Mouse (Mus musculus) kidney, embryonic 15.5 days (tissue): ENCODE data around the gene Gm11273. TPM values are rescaled to one million over a fixed set of nuclear protein-coding genes. Genes with fewer than 3 reads are reported as not detected.
A peak's percentile ranks its signal among the peaks of the same experiment; 100 is the strongest.
"Not testable (repeated sequence)": the region's sequence is repeated elsewhere in the genome, so short reads cannot be mapped to it uniquely, and the experiment has no call there.

Experiments
- ATAC-seq: fragments of 200-750 bp; cut with Nextera tagmentation; replicated peaks from 2 replicates; pipeline ENCODE4 v1.8.0; 2017; ENCODE audit warnings: moderate TSS enrichment; ENCODE audit not compliant: low FRiP score
- H3K27ac ChIP-seq: fragments of 300-500 bp; sonication (generic); 2 replicates; pipeline ENCODE4 v1.5.1; 2015; ENCODE audit warnings: mild to moderate bottlenecking, inconsistent platforms
- H3K27me3 ChIP-seq: fragments of 300-500 bp; sonication (generic); 2 replicates; pipeline ENCODE4 v1.6.1; 2015; ENCODE audit warnings: inconsistent platforms
- H3K36me3 ChIP-seq: fragments of 300-500 bp; sonication (generic); 2 replicates; pipeline ENCODE4 v1.6.1; 2015; ENCODE audit warnings: inconsistent platforms
- H3K4me1 ChIP-seq: fragments of 300-500 bp; sonication (generic); 2 replicates; pipeline ENCODE4 v1.6.1; 2015; ENCODE audit warnings: inconsistent platforms
- H3K4me2 ChIP-seq: fragments of 300-500 bp; sonication (generic); 2 replicates; pipeline ENCODE4 v1.6.1; 2015; ENCODE audit warnings: moderate library complexity, mild to moderate bottlenecking, inconsistent platforms
- H3K4me3 ChIP-seq: fragments of 300-500 bp; sonication (generic); replicated peaks from 2 replicates; pipeline ENCODE4 v1.5.1; 2015; ENCODE audit warnings: mild to moderate bottlenecking, inconsistent platforms
- H3K9ac ChIP-seq: fragments of 300-500 bp; sonication (generic); 2 replicates; pipeline ENCODE4 v1.6.1; 2015; ENCODE audit warnings: mild to moderate bottlenecking, inconsistent platforms
- H3K9me3 ChIP-seq: fragments of 300-500 bp; sonication (generic); replicated peaks from 2 replicates; pipeline ENCODE4 v1.6.1; 2016; ENCODE audit warnings: inconsistent platforms
- WGBS: fragments of 180-500 bp; shearing (Covaris S2); methylation state at CpG from one replicate; pipeline ENCODE4 v1.1.7; 2015; ENCODE audit warnings: mixed read lengths; 5-methylcytosine and 5-hydroxymethylcytosine counted together
- polyA plus RNA-seq: library from polyadenylated mRNA; unstranded; fragments of >200 nt; fragmentation: Nextera tagmentation; extraction: Ambion mirVana; gene quantifications from 2 replicates; pipeline ENCODE4 v1.2.1, GENCODE M21; 2015

The Gm11273 gene
- polyA plus RNA-seq, 1 experiment from 2014 or later = 5.1 TPM

DNA sequence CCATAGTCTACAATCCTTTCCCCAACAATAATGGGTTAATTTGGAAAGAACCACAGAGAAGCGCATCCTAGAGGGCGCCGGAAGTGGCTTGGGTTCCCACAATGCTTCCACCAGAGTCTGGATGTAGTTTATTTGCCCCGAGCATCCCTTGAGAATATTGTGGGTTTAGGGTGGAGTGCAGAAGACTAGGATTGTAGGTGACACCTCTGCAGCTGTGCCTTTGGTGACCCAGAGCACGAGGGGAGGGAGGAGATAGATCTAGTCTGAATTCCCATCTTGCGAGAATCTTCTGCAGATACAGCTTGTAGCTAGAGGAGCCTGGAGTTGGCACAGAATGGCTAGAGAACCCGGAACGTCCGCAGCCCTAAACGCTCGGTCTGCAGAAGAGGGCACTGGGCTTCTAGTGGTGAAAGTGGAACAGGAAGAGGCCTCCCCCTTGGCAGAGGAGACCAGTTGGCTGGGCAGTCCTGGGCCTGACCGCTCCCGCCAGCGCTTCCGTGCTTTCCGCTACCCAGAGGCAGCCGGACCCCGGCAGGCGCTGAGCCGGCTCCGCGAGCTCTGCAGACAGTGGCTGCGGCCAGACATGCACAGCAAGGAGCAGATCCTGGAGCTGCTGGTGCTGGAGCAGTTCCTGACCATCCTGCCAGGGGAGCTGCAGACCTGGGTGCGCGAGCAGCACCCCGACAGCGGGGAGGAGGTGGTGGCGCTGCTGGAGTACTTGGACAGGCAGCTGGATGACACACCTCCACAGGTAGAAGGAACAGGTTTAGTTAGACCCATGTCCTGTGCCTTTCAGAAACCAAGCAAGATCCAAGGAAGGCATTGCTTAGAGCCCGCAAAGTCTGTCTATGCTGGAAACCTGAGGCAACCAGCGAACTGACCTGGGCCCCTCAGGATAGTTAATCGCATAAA, 22.2 kb downstream of the Gm11273 start, which contains the start of the genes Zkscan4 and Gm10065:
Gene Zkscan4 (plus strand): TSS at position 149 of the 912 bp plus-strand sequence.
Gene Gm10065 (minus strand): TSS at position 683 of the 912 bp plus-strand sequence.
- not testable (repeated sequence) for H3K9me3 ChIP-seq, H3K36me3 ChIP-seq, H3K27me3 ChIP-seq, H3K4me1 ChIP-seq
- Histone ChIP-seq H3K4me3 (peak within 1 kb of the TSS; percentile 63), H3K4me2 (peak within 1 kb of the TSS; percentile 71), H3K27ac (peak within 1 kb of the TSS; percentile 86), H3K9ac (peak within 1 kb of the TSS; percentile 52)
- 2% methylated on average over 31 of the region's 31 CpGs for WGBS
- ATAC-seq = peak; percentile 93

DNA sequence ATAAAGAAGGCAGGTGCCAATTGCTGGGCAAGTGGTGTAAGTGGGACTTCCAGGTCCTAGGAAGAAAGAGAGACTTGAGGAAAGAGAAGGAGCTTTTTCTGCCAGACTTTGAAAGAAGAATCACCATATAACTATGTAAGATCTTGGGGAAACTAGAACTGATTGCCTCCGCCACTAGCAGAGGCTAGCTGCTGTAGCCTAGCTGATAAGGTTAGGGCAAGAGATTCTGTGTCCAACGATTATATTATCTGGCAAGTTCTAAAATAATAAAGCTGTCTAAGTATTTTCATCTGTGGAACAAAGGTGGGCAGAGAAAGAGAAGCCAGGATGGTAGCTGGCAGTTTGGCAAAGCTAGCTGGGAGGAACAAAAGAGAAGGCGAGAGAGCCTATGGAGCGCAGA, 28.8 kb downstream of the Gm11273 start:
- WGBS = 38% methylated on average over 4 of the region's 4 CpGs
- H3K4me1 ChIP-seq = peaks cover 4% of the 10 kb centered on the region; the same call in 1 of the 2 replicates
- H3K4me3 ChIP-seq = no peak overlapping the region
- H3K36me3 ChIP-seq = no peaks in the 10 kb centered on the region
- peaks cover 23% of the 10 kb centered on the region for H3K27me3 ChIP-seq
- no peak overlapping the region for H3K4me2 ChIP-seq
- no peak overlapping the region for H3K9ac ChIP-seq
- ATAC-seq = no peak
- H3K9me3 ChIP-seq = no peaks in the 10 kb centered on the region
- H3K27ac ChIP-seq = no peak overlapping the region

DNA sequence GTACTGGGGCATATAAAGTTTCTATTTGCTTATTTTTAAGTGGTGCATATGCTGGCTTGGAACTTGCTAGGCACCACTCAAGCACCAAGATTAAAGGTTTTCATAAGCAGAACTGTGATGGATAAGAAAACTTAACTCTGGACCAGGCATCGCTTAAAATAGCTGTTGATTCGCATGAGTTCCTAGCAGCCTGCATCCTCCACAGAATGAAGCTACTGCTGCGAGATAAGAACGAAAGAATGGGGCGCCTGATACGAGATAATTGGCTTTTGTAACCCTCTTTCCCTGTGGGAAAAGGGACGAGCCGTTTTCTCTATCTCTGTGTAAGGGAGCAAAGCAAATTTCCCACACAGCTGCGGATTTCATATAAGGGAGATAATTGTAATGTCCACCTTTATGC, 32.1 kb downstream of the Gm11273 start:
- H3K27ac ChIP-seq = no peak overlapping the region
- peaks cover 4% of the 10 kb centered on the region; the same call in 1 of the 2 replicates for H3K4me1 ChIP-seq
- peak overlapping the region; percentile 64; the same call in 1 of the 2 replicates for H3K4me3 ChIP-seq
- ATAC-seq = no peak
- 39% methylated on average over 9 of the region's 9 CpGs for WGBS
- no peak overlapping the region for H3K9ac ChIP-seq
- H3K9me3 ChIP-seq = no peaks in the 10 kb centered on the region
- H3K4me2 ChIP-seq = peak overlapping the region; percentile 93
- no peaks in the 10 kb centered on the region for H3K36me3 ChIP-seq
- peaks cover 29% of the 10 kb centered on the region for H3K27me3 ChIP-seq

DNA sequence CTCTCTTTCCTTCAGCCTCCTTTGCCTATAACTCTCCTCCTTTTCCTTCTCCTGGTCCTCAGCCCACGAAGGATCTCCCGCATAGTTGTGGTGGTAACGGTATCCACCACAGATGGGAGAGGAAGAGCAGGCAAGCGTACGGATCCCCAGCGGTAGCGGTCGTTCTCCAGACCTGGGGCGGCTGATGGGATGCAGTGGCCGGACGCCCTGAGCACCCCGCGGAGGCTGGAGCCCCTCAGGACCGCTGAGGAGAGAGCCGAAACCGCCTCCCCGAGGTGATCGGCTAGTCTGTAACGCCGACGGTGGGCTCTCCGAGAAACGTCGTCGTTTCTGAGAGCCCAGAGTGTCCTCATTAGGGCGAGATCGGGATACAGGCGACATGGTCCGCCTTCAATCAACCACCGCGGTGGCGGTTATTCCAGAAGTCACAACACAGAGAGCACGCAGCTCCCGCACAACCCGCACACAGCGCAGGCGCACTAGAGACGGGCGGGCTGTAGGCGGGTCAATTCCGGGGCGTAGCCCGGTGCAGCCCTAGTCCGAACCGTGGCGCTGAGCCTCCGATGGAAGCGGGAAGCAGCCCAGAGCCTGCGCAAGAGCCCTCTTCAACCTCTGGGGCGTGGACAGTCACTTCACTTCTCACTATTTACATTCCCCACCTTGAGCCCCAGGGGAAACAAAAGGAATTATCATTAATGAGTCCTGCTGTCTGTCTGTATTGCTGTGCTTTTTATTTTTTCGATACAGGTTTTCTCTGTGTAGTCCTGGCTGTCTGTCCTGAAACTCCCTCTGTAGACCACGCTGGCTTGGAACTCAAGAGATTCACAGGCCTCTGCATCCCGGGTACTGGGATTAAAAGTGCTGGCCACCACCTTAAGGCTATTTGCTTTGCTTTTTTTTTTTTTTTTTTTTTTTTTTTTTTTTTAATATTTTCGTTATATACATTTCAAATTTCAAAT, 32.9 kb downstream of the Gm11273 start, which contains the start of gene Nkapl:
Gene Nkapl (minus strand): TSS at position 449 of the 959 bp plus-strand sequence.
- under 1% methylated on average over 54 of the region's 54 CpGs for WGBS
- ATAC-seq = peak; percentile 99
- Histone ChIP-seq H3K9ac (peak within 1 kb of the TSS; percentile 63), H3K27me3 (peaks cover 29% of the 10 kb centered on the region), H3K36me3 (no peaks in the 10 kb centered on the region), H3K4me3 (peak within 1 kb of the TSS; percentile 64), H3K27ac (0 out of 2 replicates have a peak within 1 kb of the TSS, but pooled peaks have one; percentile 20), H3K4me2 (peak within 1 kb of the TSS; percentile 93), H3K4me1 (peaks cover 4% of the 10 kb centered on the region; the same call in 1 of the 2 replicates), H3K9me3 (no peaks in the 10 kb centered on the region)

DNA sequence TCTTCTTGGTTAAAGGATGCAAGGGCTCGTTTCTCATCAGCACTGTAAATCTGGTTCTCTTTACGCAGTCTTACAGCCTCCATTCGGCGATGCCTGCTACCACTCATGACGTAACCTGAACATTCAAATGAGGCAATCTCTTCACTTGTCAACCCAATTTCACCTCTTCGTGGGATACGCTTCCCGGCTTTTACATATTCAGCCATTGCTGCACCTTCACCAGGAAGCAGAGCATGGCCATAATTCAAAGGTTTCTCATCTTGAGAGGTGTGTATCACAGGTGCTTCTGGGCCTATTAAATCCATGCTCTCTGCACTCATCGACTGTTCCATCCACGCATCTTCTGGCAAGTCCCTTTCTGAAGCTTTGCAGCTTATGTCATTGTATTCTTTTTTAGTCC, 33.9 kb downstream of the Gm11273 start:
- H3K36me3 ChIP-seq = no peaks in the 10 kb centered on the region
- H3K4me1 ChIP-seq = peaks cover 4% of the 10 kb centered on the region; the same call in 1 of the 2 replicates
- no peak for ATAC-seq
- H3K9ac ChIP-seq = no peak overlapping the region
- H3K27me3 ChIP-seq = peaks cover 29% of the 10 kb centered on the region
- no peak overlapping the region for H3K4me2 ChIP-seq
- 82% methylated on average over 10 of the region's 10 CpGs for WGBS
- no peak overlapping the region for H3K4me3 ChIP-seq
- H3K9me3 ChIP-seq = no peaks in the 10 kb centered on the region
- H3K27ac ChIP-seq = no peak overlapping the region

DNA sequence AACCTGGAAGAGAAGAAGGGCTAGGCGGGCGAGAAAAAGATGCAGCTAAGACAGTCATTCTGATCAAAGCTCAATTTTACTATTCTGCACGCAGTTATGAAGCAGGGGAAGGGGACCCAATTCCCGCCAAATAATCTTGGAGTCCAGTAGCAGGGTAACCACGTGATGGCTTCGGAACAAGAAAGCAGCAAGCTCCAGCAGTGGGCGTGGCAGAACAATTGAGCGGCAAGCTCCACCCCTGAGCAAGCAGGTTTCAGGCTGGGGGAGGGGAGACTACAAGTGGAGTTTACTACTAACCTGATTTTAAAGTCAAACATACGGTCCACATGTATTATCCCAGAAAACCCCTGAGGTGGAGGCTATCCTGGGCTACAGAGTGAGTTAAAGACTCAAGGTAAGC, 38.7 kb downstream of the Gm11273 start:
- H3K4me3 ChIP-seq, ATAC-seq, H3K9me3 ChIP-seq, H3K4me2 ChIP-seq, H3K36me3 ChIP-seq, H3K4me1 ChIP-seq, H3K27ac ChIP-seq, H3K9ac ChIP-seq: not testable (repeated sequence)
- 52% methylated on average over 9 of the region's 9 CpGs for WGBS
- H3K27me3 ChIP-seq = peaks cover 15% of the 10 kb centered on the region; the same call in 1 of the 2 replicates

DNA sequence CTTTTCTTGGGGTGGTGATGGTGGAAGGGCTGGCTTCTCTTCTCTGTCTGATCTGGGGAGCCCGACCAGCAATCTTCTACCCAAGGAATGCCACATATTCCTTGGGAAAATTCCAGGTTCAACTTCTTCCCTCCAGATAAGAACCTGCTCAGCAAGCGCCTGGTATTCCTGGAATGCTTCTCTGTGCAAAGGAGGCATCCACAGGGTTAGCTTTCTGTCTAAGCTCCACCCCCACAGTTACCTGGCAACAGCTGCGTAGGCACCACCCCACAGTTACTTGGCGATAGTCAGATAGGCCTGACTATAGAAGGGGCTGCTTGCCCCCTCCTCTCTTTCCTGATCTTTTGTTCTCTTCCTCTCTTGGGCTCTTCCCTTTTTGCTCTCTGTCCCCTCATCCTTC, 44.9 kb downstream of the Gm11273 start:
- no peak overlapping the region for H3K4me2 ChIP-seq
- peaks cover 3% of the 10 kb centered on the region; the same call in 1 of the 2 replicates for H3K36me3 ChIP-seq
- H3K4me3 ChIP-seq = no peak overlapping the region
- peak; percentile 77 for ATAC-seq
- H3K27ac ChIP-seq = no peak overlapping the region
- H3K9me3 ChIP-seq = no peaks in the 10 kb centered on the region
- WGBS = 12% methylated on average over 4 of the region's 4 CpGs
- H3K4me1 ChIP-seq = peaks cover 17% of the 10 kb centered on the region
- peaks cover 11% of the 10 kb centered on the region; the same call in 1 of the 2 replicates for H3K27me3 ChIP-seq
- no peak overlapping the region for H3K9ac ChIP-seq

DNA sequence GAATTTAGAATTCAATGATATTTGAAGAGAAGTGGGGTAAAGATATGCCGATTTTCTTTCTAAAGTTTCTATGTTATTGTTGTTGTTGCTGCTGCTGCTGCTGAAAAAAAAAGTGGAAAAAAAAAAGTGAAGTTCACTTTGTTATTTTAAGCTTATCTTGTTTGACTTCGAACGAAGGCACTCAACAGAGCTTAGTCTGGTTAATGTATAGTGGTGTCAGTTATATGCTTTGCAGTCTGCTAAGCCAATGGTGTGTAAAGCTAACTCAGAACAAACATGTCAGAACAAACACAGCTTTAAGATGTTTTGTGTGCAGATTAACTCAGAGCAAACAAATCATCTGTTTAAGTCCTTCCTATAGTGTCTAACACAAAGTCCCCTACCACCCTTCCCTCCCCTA, 47.1 kb downstream of the Gm11273 start:
- WGBS = 69% methylated on average over 3 of the region's 3 CpGs

DNA sequence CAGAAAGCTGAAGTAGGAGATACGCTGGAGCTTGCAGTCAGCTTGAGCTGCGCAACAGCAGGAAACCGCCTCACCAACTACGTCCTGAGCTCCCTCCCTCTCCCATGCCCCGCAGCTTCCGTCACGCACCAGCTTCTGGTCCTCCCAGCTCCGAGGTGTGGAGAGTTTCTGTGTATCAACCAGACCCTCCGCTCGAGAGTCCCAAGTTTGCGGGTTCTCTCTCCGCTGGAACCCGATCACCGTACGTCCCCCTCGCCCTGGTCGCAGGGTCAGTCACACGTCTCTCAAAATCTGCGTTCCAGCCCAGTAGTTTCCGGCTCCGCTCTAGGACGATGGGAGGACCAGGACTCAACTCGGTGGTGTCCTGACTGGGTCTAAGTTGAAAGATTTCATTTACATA, 47.8 kb downstream of the Gm11273 start, which contains the start of gene Zscan26:
Gene Zscan26 (minus strand): TSS at position 282 of the 400 bp plus-strand sequence.
- Histone ChIP-seq H3K4me1 (peaks cover 19% of the 10 kb centered on the region), H3K27me3 (peaks cover 4% of the 10 kb centered on the region; the same call in 1 of the 2 replicates), H3K27ac (peak within 1 kb of the TSS; percentile 87), H3K4me3 (peak within 1 kb of the TSS; percentile 84), H3K9me3 (no peaks in the 10 kb centered on the region), H3K9ac (peak within 1 kb of the TSS; percentile 79), H3K4me2 (peak within 1 kb of the TSS; percentile 65), H3K36me3 (peaks cover 20% of the 10 kb centered on the region)
- under 1% methylated on average over 23 of the region's 23 CpGs for WGBS
- peak; percentile 94 for ATAC-seq

More for the DNA sequence above, 47.1 kb downstream of the Gm11273 start:
- no peak for ATAC-seq
- peaks cover 13% of the 10 kb centered on the region; the same call in 1 of the 2 replicates for H3K36me3 ChIP-seq
- peaks cover 19% of the 10 kb centered on the region for H3K4me1 ChIP-seq
- no peaks in the 10 kb centered on the region for H3K9me3 ChIP-seq
- H3K9ac ChIP-seq = no peak overlapping the region
- peak overlapping the region; percentile 84; the same call in 1 of the 2 replicates for H3K4me3 ChIP-seq
- peaks cover 4% of the 10 kb centered on the region; the same call in 1 of the 2 replicates for H3K27me3 ChIP-seq
- H3K27ac ChIP-seq = peak overlapping the region; percentile 87; the same call in 1 of the 2 replicates
- peak overlapping the region; percentile 65 for H3K4me2 ChIP-seq

DNA sequence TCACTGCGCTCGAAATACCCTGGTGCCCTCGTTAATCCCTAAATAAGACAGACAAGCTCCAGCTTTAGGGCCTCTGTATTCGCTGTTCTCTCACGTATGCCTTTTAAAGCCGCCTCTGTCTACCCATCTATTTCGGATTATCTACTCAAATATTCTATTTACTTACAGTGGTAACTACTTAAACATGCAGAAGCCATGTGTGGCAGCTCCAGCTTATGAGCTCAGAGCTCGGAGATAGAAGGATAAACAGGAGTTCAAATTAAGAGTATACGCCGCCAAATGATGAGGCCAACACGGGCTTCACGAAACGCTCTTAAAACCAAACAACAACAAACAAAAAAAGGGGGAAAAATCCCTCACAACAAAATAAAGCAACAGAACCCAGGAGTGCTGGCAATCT, 48.2 kb downstream of the Gm11273 start:
- 2% methylated on average over 13 of the region's 13 CpGs for WGBS
- H3K4me2 ChIP-seq = peak overlapping the region; percentile 65
- H3K27me3 ChIP-seq = peaks cover 4% of the 10 kb centered on the region; the same call in 1 of the 2 replicates
- peak overlapping the region; percentile 84 for H3K4me3 ChIP-seq
- peaks cover 24% of the 10 kb centered on the region for H3K36me3 ChIP-seq
- ATAC-seq = no peak
- peak overlapping the region; percentile 87 for H3K27ac ChIP-seq
- peaks cover 19% of the 10 kb centered on the region for H3K4me1 ChIP-seq
- H3K9me3 ChIP-seq = no peaks in the 10 kb centered on the region
- H3K9ac ChIP-seq = peak overlapping the region; percentile 79
